Mouse (Mus musculus): Measurements from ENCODE around the gene Ctnnd2. TPM values are rescaled to one million over a fixed set of nuclear protein-coding genes. Genes with fewer than 3 reads are reported as not detected.

The Ctnnd2 gene
- polyA plus RNA-seq, 1 experiment from 2014 or later = 1.6 TPM

DNA sequence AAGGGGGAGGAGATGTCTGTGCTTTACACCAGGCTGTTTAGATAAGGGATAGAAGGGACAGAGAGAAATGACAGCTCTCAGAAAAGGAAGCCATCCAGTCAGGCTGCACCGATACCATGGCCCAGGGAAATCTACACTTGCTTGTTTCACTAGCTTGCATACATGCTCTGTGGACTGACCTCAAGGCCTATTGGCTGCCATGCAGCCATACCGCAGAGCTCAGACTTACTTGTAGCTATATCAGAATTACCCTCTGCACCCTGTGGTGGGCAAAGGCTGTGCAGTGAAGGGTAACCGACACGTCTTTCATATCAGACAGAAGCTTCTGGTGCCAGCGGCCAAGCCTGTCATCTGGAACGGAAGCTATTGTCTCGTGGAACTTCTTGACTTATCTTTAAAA, 604.5 kb downstream of the Ctnnd2 start:
- no peak overlapping the region for H3K4me3 ChIP-seq
- H3K27me3 ChIP-seq (ENCODE audit: low read depth, poor library complexity, severe bottlenecking) = no peaks in the 10 kb centered on the region
- 93% methylated on average over 7 of the region's 7 CpGs for WGBS
- no peak for DNase-seq (ENCODE audit: low spot score)
- no peaks in the 10 kb centered on the region for H3K9me3 ChIP-seq (replicated peaks)
- no peak overlapping the region for H3K27ac ChIP-seq
- H3K36me3 ChIP-seq = no peaks in the 10 kb centered on the region
- no peaks in the 10 kb centered on the region for H3K4me1 ChIP-seq

DNA sequence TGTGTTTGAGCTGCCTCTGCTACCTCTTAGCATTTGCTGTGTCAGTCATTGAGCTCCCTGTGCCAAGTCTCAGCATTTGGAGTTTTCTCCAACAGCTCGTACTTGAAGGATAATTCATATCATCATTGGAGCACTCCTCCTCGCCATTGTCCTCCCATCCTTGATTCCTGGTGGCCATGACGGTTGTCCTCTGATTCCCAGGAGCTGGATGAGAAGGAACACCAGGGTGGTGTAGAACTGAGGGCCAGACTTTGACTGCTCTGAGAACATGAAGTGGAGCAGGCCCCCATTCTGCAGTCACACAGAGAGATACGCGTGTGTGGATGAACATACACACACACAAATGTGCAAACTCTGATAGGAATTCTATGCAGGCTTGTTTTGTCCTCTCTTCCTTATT, 605.4 kb downstream of the Ctnnd2 start:
- WGBS = 95% methylated on average over 5 of the region's 5 CpGs
- no peaks in the 10 kb centered on the region for H3K9me3 ChIP-seq (replicated peaks)

DNA sequence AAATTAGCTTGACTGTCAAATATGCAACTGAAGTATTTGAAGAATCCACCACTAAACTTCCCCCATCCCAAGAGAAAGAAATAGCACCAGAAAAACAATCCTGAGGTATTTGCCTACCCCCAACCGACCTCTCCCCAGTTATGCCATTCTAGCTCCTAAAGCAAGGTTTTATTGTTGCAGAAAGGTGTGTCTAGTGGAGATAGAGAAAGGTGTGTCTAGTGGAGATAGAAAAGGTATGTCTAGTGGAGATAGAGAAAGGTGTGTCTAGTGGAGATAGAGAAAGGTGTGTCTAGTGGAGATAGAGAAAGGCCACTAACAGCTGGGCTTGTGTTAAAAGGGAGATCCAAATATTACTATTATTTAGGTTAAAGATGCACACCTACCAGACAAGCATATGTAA, 607.5 kb downstream of the Ctnnd2 start:
- WGBS = 86% methylated on average over 1 of the region's 1 CpGs
- no peaks in the 10 kb centered on the region for H3K36me3 ChIP-seq
- H3K27ac ChIP-seq = no peak overlapping the region
- DNase-seq (ENCODE audit: low spot score) = no peak
- no peaks in the 10 kb centered on the region for H3K9me3 ChIP-seq (replicated peaks)
- H3K4me3 ChIP-seq = no peak overlapping the region
- H3K4me1 ChIP-seq = no peaks in the 10 kb centered on the region
- H3K27me3 ChIP-seq (ENCODE audit: low read depth, poor library complexity, severe bottlenecking) = no peaks in the 10 kb centered on the region

More for the DNA sequence above, 605.4 kb downstream of the Ctnnd2 start:
- Histone ChIP-seq H3K27ac (no peak overlapping the region), H3K36me3 (no peaks in the 10 kb centered on the region), H3K4me1 (no peaks in the 10 kb centered on the region), H3K4me3 (no peak overlapping the region), H3K27me3 (ENCODE audit: low read depth, poor library complexity, severe bottlenecking) (no peaks in the 10 kb centered on the region)
- DNase-seq (ENCODE audit: low spot score) = no peak

DNA sequence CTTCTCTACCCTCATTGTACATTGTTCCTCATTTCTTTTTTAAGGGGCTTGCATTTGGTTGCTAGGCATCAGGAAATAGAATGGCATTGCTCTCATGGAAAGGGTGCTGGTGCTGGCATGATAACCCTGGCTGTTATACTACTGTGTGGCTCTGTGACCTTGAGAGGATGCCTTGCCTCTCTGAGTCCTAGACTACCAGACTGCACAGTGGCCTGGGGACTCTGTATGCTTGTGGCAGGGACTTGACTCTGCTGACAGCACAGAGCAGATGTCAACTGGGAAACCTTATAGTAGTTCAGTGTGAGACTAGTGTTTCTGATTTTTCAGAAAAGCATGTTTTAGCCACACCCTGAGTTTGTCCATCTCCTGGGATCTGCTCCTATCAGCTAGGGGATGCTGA, 608.6 kb downstream of the Ctnnd2 start:
- no peaks in the 10 kb centered on the region for H3K9me3 ChIP-seq (replicated peaks)
- no peak for DNase-seq (ENCODE audit: low spot score)

DNA sequence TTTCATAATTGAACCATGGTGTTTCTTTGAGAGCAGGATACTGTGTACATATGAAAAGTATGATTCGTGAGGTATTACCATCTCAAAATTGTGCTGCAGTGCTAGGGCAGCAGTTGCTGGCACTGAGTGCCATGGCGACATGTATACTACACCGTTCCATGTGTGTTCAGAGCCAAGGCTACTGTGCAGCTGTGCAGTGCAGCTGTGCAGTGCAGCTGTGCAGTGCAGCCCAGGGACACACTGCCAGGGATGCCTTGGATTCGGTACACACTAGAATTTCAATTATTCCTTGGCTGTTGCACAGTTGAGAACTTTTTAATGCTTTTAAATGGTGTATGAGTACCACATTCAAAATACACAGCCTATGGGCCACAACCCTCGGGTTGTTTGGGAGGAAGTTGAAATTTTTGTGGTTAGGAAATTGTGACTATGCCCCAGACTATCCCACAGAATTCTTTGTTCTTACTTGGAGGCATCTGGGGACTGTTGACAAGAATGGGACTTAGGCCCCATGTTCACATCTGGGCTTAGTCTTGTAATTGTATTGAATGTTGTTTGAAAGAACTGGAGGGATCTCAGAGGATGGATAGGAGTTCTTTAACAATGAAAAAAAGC, 613.4 kb downstream of the Ctnnd2 start:
- no peaks in the 10 kb centered on the region for H3K9me3 ChIP-seq (replicated peaks)
- WGBS = 91% methylated on average over 5 of the region's 5 CpGs

More for the DNA sequence above, 608.6 kb downstream of the Ctnnd2 start:
- Histone ChIP-seq H3K4me3 (no peak overlapping the region), H3K4me1 (no peaks in the 10 kb centered on the region), H3K27me3 (ENCODE audit: low read depth, poor library complexity, severe bottlenecking) (no peaks in the 10 kb centered on the region), H3K36me3 (no peaks in the 10 kb centered on the region), H3K27ac (no peak overlapping the region)

DNA sequence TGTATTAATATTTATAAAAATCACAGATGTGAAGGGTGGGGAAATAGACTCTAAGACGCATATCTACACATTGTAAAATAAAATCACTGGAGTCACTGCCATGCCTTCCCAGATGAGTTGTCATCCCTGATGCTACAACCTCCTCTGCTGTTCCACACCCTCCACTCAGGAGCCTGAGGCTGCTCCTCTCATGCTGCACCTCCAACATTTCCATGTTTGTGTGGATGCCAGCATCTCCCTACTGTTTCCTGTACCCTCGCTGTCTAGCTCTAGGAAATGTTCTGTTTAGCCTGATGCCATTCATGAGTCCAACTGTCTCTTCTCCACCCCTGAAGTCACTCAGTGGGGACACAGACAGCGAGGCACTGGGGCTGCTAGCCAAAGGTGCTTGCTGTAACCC, 620.9 kb downstream of the Ctnnd2 start:
- H3K4me1 ChIP-seq = no peaks in the 10 kb centered on the region
- H3K9me3 ChIP-seq (replicated peaks) = no peaks in the 10 kb centered on the region
- H3K36me3 ChIP-seq = no peaks in the 10 kb centered on the region
- H3K27me3 ChIP-seq (ENCODE audit: low read depth, poor library complexity, severe bottlenecking) = no peaks in the 10 kb centered on the region
- no peak overlapping the region for H3K4me3 ChIP-seq
- 90% methylated on average over 3 of the region's 3 CpGs for WGBS
- no peak for DNase-seq (ENCODE audit: low spot score)
- no peak overlapping the region for H3K27ac ChIP-seq

More for the DNA sequence above, 613.4 kb downstream of the Ctnnd2 start:
- no peaks in the 10 kb centered on the region for H3K27me3 ChIP-seq (ENCODE audit: low read depth, poor library complexity, severe bottlenecking)
- no peak overlapping the region for H3K27ac ChIP-seq
- DNase-seq (ENCODE audit: low spot score) = no peak
- H3K36me3 ChIP-seq = no peaks in the 10 kb centered on the region
- no peak overlapping the region for H3K4me3 ChIP-seq
- no peaks in the 10 kb centered on the region for H3K4me1 ChIP-seq

DNA sequence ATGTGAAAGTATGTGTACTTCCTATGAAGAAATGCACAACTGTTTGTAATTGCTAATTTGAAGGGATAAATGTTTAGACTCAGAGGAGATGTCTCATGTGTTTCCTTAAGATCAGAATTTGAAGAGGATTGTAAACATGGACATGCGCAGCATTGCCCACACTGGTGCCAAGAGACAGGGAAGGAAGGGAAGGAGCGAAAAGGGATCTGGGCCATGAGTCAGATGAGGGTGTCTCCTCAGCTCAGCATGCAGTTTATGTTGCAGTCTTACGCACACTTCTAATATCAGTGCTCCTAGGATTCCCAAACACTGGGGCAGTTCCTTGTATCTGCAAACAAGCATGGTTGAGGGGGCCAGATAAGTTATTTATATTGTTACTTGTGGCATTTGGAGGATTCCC, 623.3 kb downstream of the Ctnnd2 start:
- Histone ChIP-seq H3K27me3 (ENCODE audit: low read depth, poor library complexity, severe bottlenecking) (no peaks in the 10 kb centered on the region), H3K9me3 (replicated peaks) (no peaks in the 10 kb centered on the region), H3K4me3 (no peak overlapping the region), H3K4me1 (no peaks in the 10 kb centered on the region), H3K36me3 (no peaks in the 10 kb centered on the region), H3K27ac (no peak overlapping the region)
- DNase-seq (ENCODE audit: low spot score) = no peak
- 93% methylated on average over 3 of the region's 3 CpGs for WGBS

DNA sequence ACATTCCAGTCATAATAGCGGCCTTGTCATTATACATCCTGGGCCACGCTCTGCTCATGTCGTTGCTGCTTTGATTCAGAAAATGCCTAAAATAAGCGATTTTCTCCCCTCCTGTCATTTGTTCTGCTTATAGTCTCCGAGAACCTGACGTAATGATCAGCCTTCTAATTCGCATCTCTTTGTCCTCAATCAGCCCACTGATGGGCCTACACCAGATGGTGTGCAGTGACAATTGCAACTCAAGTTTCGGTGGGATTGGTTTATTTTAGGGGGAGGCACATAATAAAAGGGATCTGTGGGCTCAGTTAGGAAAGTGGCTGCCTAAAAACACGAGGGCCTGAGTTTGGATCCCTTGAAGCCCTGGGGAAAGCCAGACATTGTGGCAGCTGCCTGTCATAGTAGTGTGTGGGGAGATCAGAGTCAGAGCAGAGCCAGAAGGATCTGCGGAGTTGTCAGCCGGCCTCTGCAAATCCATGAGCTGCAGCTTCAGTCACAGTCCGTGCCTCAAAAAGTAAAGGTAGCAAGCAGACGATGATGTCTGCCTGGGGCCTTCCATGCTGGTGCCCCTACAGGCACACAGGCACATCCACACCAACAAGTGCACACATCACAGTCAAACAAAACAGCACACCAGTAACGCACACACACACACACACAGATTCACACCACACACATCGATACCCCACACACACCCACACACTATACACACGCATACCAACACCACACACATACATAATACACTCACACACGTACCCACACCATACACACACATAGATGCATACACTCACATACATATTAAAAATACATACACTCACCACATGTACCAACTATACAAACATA, 655.3 kb downstream of the Ctnnd2 start:
- H3K4me3 ChIP-seq = no peak overlapping the region
- no peaks in the 10 kb centered on the region for H3K4me1 ChIP-seq
- no peak for DNase-seq (ENCODE audit: low spot score)
- H3K9me3 ChIP-seq (replicated peaks) = no peaks in the 10 kb centered on the region
- no peaks in the 10 kb centered on the region for H3K27me3 ChIP-seq (ENCODE audit: low read depth, poor library complexity, severe bottlenecking)
- H3K36me3 ChIP-seq = no peaks in the 10 kb centered on the region
- WGBS = 81% methylated on average over 17 of the region's 17 CpGs
- H3K27ac ChIP-seq = no peak overlapping the region

DNA sequence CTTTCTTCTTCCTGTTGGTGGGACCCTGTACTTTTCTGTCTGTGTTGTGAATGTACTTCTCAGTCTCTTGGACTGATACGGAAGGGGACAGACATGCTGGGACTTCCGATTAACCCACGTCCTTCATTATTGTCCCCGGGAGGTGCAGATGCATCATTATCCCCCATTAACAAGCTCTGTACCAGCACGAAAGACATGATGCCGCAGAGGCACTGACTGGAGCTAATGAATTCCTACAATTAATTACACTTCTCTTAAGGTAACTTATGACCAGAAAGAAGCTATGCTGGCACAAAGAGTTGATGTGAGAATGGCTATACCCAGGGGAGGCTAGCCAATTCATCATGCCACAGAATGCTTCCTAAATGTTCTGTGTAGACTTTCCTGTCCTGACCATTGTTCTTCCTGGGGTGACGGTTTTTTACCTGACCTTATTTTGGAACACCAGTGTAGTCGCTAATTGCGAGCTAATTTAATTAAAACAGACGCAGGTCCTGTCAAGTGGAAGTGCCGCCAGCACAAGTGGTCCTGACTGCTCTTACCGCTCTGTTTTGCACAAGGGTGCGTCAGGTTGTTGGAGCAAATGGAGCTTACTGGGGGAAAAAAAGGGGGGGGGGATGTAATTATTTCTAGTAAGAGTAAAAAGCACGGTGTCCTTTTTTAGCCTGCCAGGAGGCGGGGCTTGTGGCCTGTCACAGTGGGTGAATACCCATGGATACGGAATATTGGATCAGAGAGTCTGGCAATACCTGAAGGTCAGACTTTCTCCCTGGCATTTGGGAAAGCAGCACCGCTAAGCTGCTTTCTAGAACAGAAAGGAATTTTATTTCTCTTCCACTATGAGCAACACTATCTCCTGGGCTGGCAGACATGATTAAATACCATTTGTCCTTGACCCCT, 685.1 kb downstream of the Ctnnd2 start:
- no peaks in the 10 kb centered on the region for H3K9me3 ChIP-seq (replicated peaks)
- no peaks in the 10 kb centered on the region for H3K27me3 ChIP-seq (ENCODE audit: low read depth, poor library complexity, severe bottlenecking)
- no peaks in the 10 kb centered on the region for H3K36me3 ChIP-seq
- 83% methylated on average over 17 of the region's 17 CpGs for WGBS
- no peak overlapping the region for H3K27ac ChIP-seq
- H3K4me1 ChIP-seq = 0 out of 2 replicates have a peak, but pooled peaks cover 4% of the 10 kb centered on the region
- no peak overlapping the region for H3K4me3 ChIP-seq
- no peak for DNase-seq (ENCODE audit: low spot score)

DNA sequence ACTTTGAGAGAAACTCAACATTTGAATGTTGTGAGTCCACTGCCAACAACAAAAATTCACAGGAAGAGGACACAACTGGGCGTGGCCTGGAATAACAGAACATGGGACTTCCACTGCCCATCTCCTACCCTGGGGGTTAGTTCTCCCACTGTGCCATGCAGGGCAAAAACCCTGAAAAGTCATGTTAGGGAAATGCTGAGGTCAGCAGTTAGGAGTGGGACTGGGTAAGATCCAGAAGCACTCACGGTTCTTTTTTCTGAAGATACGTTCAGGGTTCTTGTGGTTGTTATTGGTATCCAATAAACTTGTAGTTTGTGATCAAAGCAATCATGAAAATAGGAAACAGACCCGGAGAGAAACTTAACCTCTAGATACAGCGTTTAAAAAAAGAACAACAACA, 695.0 kb downstream of the Ctnnd2 start:
- Histone ChIP-seq H3K27me3 (ENCODE audit: low read depth, poor library complexity, severe bottlenecking) (no peaks in the 10 kb centered on the region), H3K27ac (no peak overlapping the region), H3K4me1 (no peaks in the 10 kb centered on the region), H3K4me3 (no peak overlapping the region), H3K36me3 (no peaks in the 10 kb centered on the region), H3K9me3 (replicated peaks) (no peaks in the 10 kb centered on the region)
- DNase-seq (ENCODE audit: low spot score) = no peak
- whole genome bisulfite sequencing = 85% methylated on average over 5 of the region's 5 CpGs

DNA sequence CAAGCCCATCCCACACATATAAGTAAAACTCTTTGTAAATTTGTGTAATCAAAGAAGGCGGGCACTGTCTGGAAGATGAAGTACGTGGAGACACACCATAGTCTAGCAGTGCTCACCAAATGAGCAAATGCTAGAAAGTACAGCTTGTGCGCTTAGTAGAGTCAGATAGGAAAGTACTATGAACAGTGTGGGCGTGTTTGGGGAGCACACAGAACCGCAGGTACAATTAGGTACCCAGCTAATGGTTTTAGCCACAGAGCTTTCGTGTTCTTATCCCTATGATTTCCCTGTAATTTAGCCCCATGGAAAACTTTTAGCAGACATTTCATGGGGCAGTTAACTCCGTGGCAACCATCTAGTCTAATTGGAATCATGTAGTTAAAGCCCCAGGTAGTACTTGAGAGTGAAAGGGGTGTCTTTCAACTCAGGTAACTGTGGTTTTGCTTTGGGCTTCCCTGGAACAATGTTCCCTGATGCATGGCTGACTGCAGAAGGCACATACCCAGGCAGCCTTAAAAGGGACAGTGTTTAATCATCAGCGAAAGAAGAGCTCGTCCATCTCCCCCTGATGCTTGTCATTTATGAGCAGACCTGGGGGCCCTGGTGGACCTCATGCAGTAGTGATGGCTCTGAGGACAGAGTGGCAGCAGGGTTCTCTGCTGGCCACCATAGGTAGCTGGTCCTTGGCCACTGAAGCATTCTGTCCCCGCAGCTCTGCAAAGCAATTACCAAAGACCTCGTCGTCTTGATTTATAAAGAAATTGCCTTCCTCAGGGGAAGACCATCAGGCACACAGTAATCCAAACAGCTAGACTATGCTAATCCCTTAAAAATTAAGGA, 697.5 kb downstream of the Ctnnd2 start:
- Histone ChIP-seq H3K27me3 (ENCODE audit: low read depth, poor library complexity, severe bottlenecking) (no peaks in the 10 kb centered on the region), H3K4me3 (no peak overlapping the region), H3K4me1 (no peaks in the 10 kb centered on the region), H3K36me3 (no peaks in the 10 kb centered on the region), H3K9me3 (replicated peaks) (no peaks in the 10 kb centered on the region), H3K27ac (no peak overlapping the region)
- DNase-seq (ENCODE audit: low spot score) = no peak
- WGBS = 87% methylated on average over 12 of the region's 12 CpGs

DNA sequence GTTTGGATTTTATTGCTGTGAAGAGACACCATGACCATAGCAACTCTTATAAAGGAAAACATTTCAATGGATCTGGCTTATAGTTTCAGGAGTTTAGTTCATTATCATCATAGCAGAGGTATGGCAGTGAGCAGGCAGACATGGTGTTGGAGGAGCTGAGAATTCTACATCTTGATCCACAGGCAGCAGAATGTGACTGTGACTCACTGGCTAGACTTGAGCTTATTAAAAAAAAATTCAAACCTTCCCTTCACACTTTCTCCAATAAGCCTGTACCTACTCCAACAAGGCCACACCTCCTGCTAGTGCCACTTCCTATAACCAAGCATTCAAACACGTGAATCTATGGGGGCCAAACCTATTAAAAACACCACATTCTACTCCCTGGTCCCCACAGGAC, 703.1 kb downstream of the Ctnnd2 start:
- 71% methylated on average over 1 of the region's 1 CpGs for WGBS
- Histone ChIP-seq H3K9me3 (replicated peaks) (no peaks in the 10 kb centered on the region), H3K4me1 (no peaks in the 10 kb centered on the region), H3K4me3 (no peak overlapping the region), H3K27ac (no peak overlapping the region), H3K27me3 (ENCODE audit: low read depth, poor library complexity, severe bottlenecking) (no peaks in the 10 kb centered on the region), H3K36me3 (no peaks in the 10 kb centered on the region)
- DNase-seq (ENCODE audit: low spot score) = no peak

Measured in limb, embryonic 10.5 days (tissue).